Mouse (Mus musculus): ENCODE measurements at regions not wholly inside any gene's neighbourhood (a gene's known extent, or its start where the extent isn't known, plus 50 kb on each side); places are given as distances from the start of the nearest gene placed in this dataset.

GRCm38 (mm10) chr5:112098469-112099085 lies 153.7 kb downstream of the Cryba4 start:
- TF ChIP-seq POLR2A (IDR thresholded peaks at IDR 0.05; ENCODE audit: borderline replicate concordance, low read depth, low read length) (no peak), CTCF (IDR thresholded peaks at IDR 0.05; ENCODE audit: low read depth, low read length) (no peak)

Measured in bone marrow macrophage, adult 2 months (primary cell).